Mouse (Mus musculus): ENCODE results near the gene Slc50a1. TPM values are rescaled to one million over a fixed set of nuclear protein-coding genes. Genes with fewer than 3 reads are reported as not detected.

The Slc50a1 gene
- polyA plus RNA-seq, 1 experiment from 2014 or later = 19.6 TPM

DNA sequence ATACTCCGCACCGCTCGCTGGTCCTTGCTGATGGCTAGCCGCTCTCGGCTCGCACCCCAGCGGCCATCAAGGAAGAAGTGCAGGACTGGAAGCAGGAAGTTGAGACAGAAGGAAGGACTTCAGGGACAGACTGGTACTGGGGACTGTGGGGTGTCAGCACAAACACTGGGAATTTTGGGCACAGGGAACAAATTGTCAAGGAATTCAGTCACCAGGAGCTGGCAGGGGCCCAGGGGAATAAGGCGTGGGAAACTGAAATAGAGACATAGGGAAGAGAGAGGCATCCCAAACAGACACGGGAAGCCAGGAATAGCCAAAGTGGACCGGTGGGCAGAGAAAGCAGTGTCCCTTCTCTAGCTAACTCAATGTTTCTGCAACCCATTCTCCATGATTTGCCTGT is 33.9 kb downstream of the Slc50a1 start:
- H3K9ac ChIP-seq (replicated peaks) = no peak overlapping the region
- H3K36me3 ChIP-seq (replicated peaks; ENCODE audit: insufficient read depth, low read length) = no peaks in the 10 kb centered on the region
- 87% methylated on average over 10 of the region's 10 CpGs for WGBS (ENCODE audit: insufficient replicate concordance)
- H3K4me2 ChIP-seq (ENCODE audit: low read depth, low read length) = no peak overlapping the region
- no peak for DNase-seq
- H3K27ac ChIP-seq (ENCODE audit: low read depth) = no peak overlapping the region
- TF ChIP-seq CTCF (IDR thresholded peaks at IDR 0.05; ENCODE audit: low read depth) (no peak), EP300 (IDR thresholded peaks at IDR 0.05; ENCODE audit: low read depth) (no peak)
- no peak for ATAC-seq
- H3K27me3 ChIP-seq (ENCODE audit: insufficient read depth, low read length) = peaks cover 6% of the 10 kb centered on the region; the same call in 1 of the 2 replicates
- no peaks in the 10 kb centered on the region for H3K9me3 ChIP-seq (ENCODE audit: low read length)
- H3K4me1 ChIP-seq (ENCODE audit: insufficient read depth) = peaks cover 6% of the 10 kb centered on the region; the same call in 1 of the 2 replicates
- no peak overlapping the region for H3K4me3 ChIP-seq (ENCODE audit: low read depth, low read length)

DNA sequence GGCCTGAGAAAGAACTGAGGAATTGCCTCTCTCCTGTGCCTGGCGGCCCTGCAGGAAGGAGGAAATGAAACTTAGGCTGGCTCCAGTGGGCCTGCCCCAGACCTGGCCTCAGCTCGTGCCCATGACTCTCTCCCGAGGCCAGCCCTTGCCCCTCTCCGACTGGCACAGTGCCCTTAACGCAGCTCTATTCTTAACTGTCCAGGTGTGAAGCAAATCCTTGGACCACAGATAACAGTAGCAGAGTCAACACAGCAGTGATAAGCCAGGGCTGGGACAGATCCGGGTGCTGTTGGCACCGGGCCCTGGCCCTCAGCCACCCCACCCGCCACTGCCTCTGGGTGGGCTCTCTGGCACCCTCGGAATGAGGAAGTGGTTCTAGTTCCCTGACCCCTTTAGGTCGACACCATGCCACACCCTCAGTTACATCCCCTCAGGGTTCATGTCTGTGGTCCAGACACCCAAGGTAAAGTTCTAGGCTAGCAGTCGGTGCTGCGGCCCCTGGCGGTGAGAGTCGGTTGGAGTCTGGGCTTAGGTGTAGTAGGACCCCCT is 36.7 kb downstream of the Slc50a1 start:
- no peak overlapping the region for H3K4me2 ChIP-seq (ENCODE audit: low read depth, low read length)

DNA sequence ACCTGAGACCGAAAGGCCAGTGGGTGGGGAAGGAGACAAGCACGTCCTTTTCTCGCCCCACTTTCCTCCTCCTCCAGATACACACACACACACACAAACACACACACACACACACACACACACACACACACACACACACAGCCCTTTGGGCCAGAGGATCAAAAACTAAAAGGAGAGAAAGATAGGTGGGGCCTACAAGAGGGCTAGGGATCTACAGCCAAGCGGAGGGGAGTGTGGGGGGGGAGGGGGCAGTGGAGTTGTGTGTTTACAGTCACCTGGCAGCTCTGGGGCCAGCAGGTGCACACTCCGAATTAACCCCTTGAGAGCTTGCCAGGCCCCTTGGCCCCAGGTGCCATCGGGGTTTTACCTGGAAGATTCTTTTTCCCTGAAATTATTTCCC is 37.8 kb downstream of the Slc50a1 start:
- no peak overlapping the region for H3K27ac ChIP-seq (ENCODE audit: low read depth)

More for the DNA sequence above, 36.7 kb downstream of the Slc50a1 start:
- H3K27ac ChIP-seq (ENCODE audit: low read depth) = no peak overlapping the region
- TF ChIP-seq EP300 (IDR thresholded peaks at IDR 0.05; ENCODE audit: low read depth) (no peak), CTCF (IDR thresholded peaks at IDR 0.05; ENCODE audit: low read depth) (0 out of 2 replicates have a peak, but pooled peaks have one; percentile 11)
- H3K9ac ChIP-seq (replicated peaks) = no peak overlapping the region; the same call in 1 of the 2 replicates
- H3K9me3 ChIP-seq (ENCODE audit: low read length) = no peaks in the 10 kb centered on the region
- peak; percentile 19; the same call in 1 of the 2 replicates for ATAC-seq
- peaks cover 16% of the 10 kb centered on the region for H3K27me3 ChIP-seq (ENCODE audit: insufficient read depth, low read length)
- 34% methylated on average over 14 of the region's 14 CpGs for WGBS (ENCODE audit: insufficient replicate concordance)
- H3K36me3 ChIP-seq (replicated peaks; ENCODE audit: insufficient read depth, low read length) = no peaks in the 10 kb centered on the region
- no peak for DNase-seq
- peaks cover 6% of the 10 kb centered on the region; the same call in 1 of the 2 replicates for H3K4me1 ChIP-seq (ENCODE audit: insufficient read depth)
- H3K4me3 ChIP-seq (ENCODE audit: low read depth, low read length) = no peak overlapping the region

DNA sequence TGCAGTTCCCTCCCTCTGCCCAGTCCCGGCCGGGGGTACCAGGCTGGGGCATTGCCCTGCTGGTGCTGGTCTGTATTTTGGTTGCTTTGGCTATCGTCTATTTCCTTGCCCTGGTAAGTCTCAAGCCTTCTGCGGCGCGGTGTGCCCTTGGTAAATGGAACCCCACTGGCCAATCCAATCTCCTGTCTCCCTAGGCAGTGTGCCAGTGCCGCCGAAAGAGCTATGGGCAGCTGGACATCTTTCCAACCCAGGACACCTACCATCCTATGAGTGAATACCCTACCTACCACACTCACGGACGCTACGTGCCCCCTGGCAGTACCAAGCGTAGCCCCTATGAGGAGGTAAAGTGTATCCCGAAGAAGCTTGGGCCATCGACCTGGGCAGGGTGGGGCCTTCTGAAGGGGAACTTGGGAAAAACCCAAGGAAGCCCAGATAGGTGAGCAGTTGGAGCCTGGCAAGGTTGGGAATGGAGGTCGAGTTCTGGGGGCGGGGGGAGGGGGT is 38.5 kb downstream of the Slc50a1 start:
- no peak for DNase-seq
- 76% methylated on average over 16 of the region's 16 CpGs for WGBS (ENCODE audit: insufficient replicate concordance)

More for the DNA sequence above, 37.8 kb downstream of the Slc50a1 start:
- H3K27me3 ChIP-seq (ENCODE audit: insufficient read depth, low read length) = peaks cover 20% of the 10 kb centered on the region
- WGBS (ENCODE audit: insufficient replicate concordance) = 61% methylated on average over 6 of the region's 6 CpGs
- no peaks in the 10 kb centered on the region for H3K9me3 ChIP-seq (ENCODE audit: low read length)
- H3K4me2 ChIP-seq (ENCODE audit: low read depth, low read length) = no peak overlapping the region
- no peak for DNase-seq
- no peak overlapping the region for H3K4me3 ChIP-seq (ENCODE audit: low read depth, low read length)
- no peaks in the 10 kb centered on the region for H3K36me3 ChIP-seq (replicated peaks; ENCODE audit: insufficient read depth, low read length)
- H3K4me1 ChIP-seq (ENCODE audit: insufficient read depth) = peaks cover 9% of the 10 kb centered on the region
- no peak for ATAC-seq
- TF ChIP-seq EP300 (IDR thresholded peaks at IDR 0.05; ENCODE audit: low read depth) (no peak), CTCF (IDR thresholded peaks at IDR 0.05; ENCODE audit: low read depth) (no peak)
- H3K9ac ChIP-seq (replicated peaks) = no peak overlapping the region

DNA sequence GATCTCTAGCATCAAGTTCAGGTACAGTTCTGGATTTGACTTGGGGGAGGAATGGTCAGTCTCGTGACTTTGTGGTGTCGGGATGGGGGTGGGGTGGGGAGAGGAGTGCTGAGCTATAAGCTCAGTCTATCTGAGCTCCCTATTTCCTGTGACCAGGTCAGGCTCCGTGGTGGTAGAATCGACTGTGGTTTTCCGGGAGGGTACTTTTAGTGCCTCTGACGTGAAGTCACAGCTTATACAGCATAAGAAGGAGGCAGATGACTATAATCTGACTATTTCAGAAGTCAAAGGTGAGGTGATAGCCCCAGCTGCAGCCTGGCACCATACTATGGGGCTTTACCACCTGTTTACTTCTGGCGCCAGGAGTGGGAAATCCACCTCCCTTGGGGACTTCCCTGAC is 39.0 kb downstream of the Slc50a1 start:
- DNase-seq (no peak), ATAC-seq (no peak)
- no peak overlapping the region for H3K27ac ChIP-seq (ENCODE audit: low read depth)
- no peak overlapping the region for H3K9ac ChIP-seq (replicated peaks)
- H3K27me3 ChIP-seq (ENCODE audit: insufficient read depth, low read length) = peaks cover 32% of the 10 kb centered on the region
- WGBS (ENCODE audit: insufficient replicate concordance) = 32% methylated on average over 7 of the region's 7 CpGs
- no peaks in the 10 kb centered on the region for H3K9me3 ChIP-seq (ENCODE audit: low read length)
- no peak overlapping the region for H3K4me2 ChIP-seq (ENCODE audit: low read depth, low read length)
- no peaks in the 10 kb centered on the region for H3K36me3 ChIP-seq (replicated peaks; ENCODE audit: insufficient read depth, low read length)
- H3K4me1 ChIP-seq (ENCODE audit: insufficient read depth) = peaks cover 16% of the 10 kb centered on the region
- no peak for TF ChIP-seq CTCF (IDR thresholded peaks at IDR 0.05; ENCODE audit: low read depth)
- TF ChIP-seq EP300 (IDR thresholded peaks at IDR 0.05; ENCODE audit: low read depth) = no peak
- H3K4me3 ChIP-seq (ENCODE audit: low read depth, low read length) = no peak overlapping the region

More for the DNA sequence above, 38.5 kb downstream of the Slc50a1 start:
- Histone ChIP-seq H3K27ac (ENCODE audit: low read depth) (no peak overlapping the region), H3K36me3 (replicated peaks; ENCODE audit: insufficient read depth, low read length) (no peaks in the 10 kb centered on the region), H3K9me3 (ENCODE audit: low read length) (no peaks in the 10 kb centered on the region), H3K4me1 (ENCODE audit: insufficient read depth) (peaks cover 15% of the 10 kb centered on the region), H3K9ac (replicated peaks) (no peak overlapping the region), H3K4me2 (ENCODE audit: low read depth, low read length) (no peak overlapping the region), H3K27me3 (ENCODE audit: insufficient read depth, low read length) (peaks cover 28% of the 10 kb centered on the region), H3K4me3 (ENCODE audit: low read depth, low read length) (no peak overlapping the region)
- no peak for TF ChIP-seq CTCF (IDR thresholded peaks at IDR 0.05; ENCODE audit: low read depth)
- TF ChIP-seq EP300 (IDR thresholded peaks at IDR 0.05; ENCODE audit: low read depth) = no peak
- ATAC-seq = no peak

DNA sequence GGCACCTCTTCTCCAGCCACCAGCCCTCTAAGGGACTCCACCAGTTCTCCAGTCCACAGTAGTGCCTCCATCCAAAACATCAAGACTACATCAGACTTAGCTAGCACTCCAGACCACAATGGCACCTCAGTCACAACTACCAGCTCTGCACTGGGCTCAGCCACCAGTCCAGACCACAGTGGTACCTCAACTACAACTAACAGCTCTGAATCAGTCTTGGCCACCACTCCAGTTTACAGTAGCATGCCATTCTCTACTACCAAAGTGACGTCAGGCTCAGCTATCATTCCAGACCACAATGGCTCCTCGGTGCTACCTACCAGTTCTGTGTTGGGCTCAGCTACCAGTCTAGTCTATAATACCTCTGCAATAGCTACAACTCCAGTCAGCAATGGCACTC is 39.8 kb downstream of the Slc50a1 start:
- Histone ChIP-seq H3K4me2 (ENCODE audit: low read depth, low read length) (no peak overlapping the region), H3K9ac (replicated peaks) (no peak overlapping the region), H3K36me3 (replicated peaks; ENCODE audit: insufficient read depth, low read length) (no peaks in the 10 kb centered on the region), H3K9me3 (ENCODE audit: low read length) (no peaks in the 10 kb centered on the region), H3K4me1 (ENCODE audit: insufficient read depth) (peaks cover 16% of the 10 kb centered on the region), H3K27me3 (ENCODE audit: insufficient read depth, low read length) (peaks cover 39% of the 10 kb centered on the region), H3K27ac (ENCODE audit: low read depth) (no peak overlapping the region), H3K4me3 (ENCODE audit: low read depth, low read length) (no peak overlapping the region)
- TF ChIP-seq CTCF (IDR thresholded peaks at IDR 0.05; ENCODE audit: low read depth) = no peak
- TF ChIP-seq EP300 (IDR thresholded peaks at IDR 0.05; ENCODE audit: low read depth) = no peak
- no peak for DNase-seq
- ATAC-seq = no peak
- 53% methylated on average over 2 of the region's 2 CpGs for WGBS (ENCODE audit: insufficient replicate concordance)
